ENCODE assay signal across 9 mouse cellular contexts in genomic region chr7:18948151-18948550, GRCm38 (mm10). TPM values are rescaled to one million over a fixed set of nuclear protein-coding genes. Genes with fewer than 3 reads are reported as not detected.
DNase-seq lines count a peak whose midpoint lies in the region; ATAC-seq and TF ChIP-seq lines count a peak whose summit lies in the region.
"Had no signal": no experiment of that assay in that cellular context is flagged by ENCODE, and none has a peak within 500 bp of the region (broad histone marks: within the 10 kb centered on the region; RNA-seq: fewer than 3 reads in every experiment).

No protein-coding gene starts in this region.

- H3K9me3 ChIP-seq in neural tube, embryonic 11.5 days (ENCODE audit: control insufficient read depth, low read length) = no peaks in the 10 kb centered on the region
- H3K9me3 ChIP-seq in lung, postnatal 0 days (ENCODE audit: low read length) = no peaks in the 10 kb centered on the region

- H3K4me3 ChIP-seq in neural tube, embryonic 11.5 days (ENCODE audit: low read depth, low read length) = no peak overlapping the region
- no peak overlapping the region for H3K4me3 ChIP-seq in lung, postnatal 0 days (ENCODE audit: low read depth, low read length)
- H3K4me3 ChIP-seq: erythroblast, embryonic 14.5 days had no signal

- DNase-seq in neural tube, embryonic 11.5 days (ENCODE audit: low spot score) = no peak
- no peak for DNase-seq in neural tube, embryonic 10.5 days (ENCODE audit: extremely low spot score, low spot score)
- peak; percentile 55 to 63 for DNase-seq in heart, postnatal 36 days
- peak; percentile 78 for DNase-seq in lung, postnatal 0 days (ENCODE audit: low spot score)
- DNase-seq in layer of hippocampus, postnatal 14 days (ENCODE audit: low spot score in 2 of 2) = no peak
- DNase-seq in left cerebral cortex, adult 18-20 months (ENCODE audit: low spot score in 2 of 2) = no peak
- DNase-seq in right cerebral cortex, postnatal 25 days = no peak

- intact Hi-C loops in heart, postnatal 36 days (cut with DNase I) = loop anchor here (2.0 kb wide), 1 partner anchor 21 kb away; no protein-coding TSS in a partner anchor

- peak; percentile 98 for TF ChIP-seq EP300 in lung, postnatal 0 days (IDR thresholded peaks at IDR 0.05)

- H3K27ac ChIP-seq in neural tube, embryonic 11.5 days (ENCODE audit: low read depth, low read length) = peak overlapping the region; percentile 84
- peak overlapping the region; percentile 79 for H3K27ac ChIP-seq in lung, postnatal 0 days (ENCODE audit: low read length)

- ATAC-seq in neural tube, embryonic 11.5 days (ENCODE audit: insufficient read depth, low FRiP score, low TSS enrichment) = no peak
- ATAC-seq in lung, postnatal 0 days = peak; percentile 96
- ATAC-seq in erythroblast, adult 5-6 weeks (replicated peaks; ENCODE audit: low FRiP score, poor library complexity, severe bottlenecking) = no peak

- H3K4me2 ChIP-seq in neural tube, embryonic 11.5 days (ENCODE audit: low read depth) = no peak overlapping the region
- no peak overlapping the region for H3K4me2 ChIP-seq in lung, postnatal 0 days (replicated peaks; ENCODE audit: low read depth, low read length)

- 50% methylated on average over 6 of the region's 6 CpGs for WGBS in neural tube, embryonic 11.5 days
- WGBS in lung, postnatal 0 days = 46% methylated on average over 6 of the region's 6 CpGs

- H3K36me3 ChIP-seq in neural tube, embryonic 11.5 days (ENCODE audit: control insufficient read depth, insufficient read depth, low read length) = peaks cover 3% of the 10 kb centered on the region
- no peaks in the 10 kb centered on the region for H3K36me3 ChIP-seq in lung, postnatal 0 days (ENCODE audit: insufficient read depth, low read length)

- no peak overlapping the region for H3K9ac ChIP-seq in neural tube, embryonic 11.5 days (ENCODE audit: low read length)
- H3K9ac ChIP-seq in lung, postnatal 0 days (replicated peaks; ENCODE audit: low read depth) = no peak overlapping the region

- no peak for TF ChIP-seq CTCF in lung, postnatal 0 days (IDR thresholded peaks at IDR 0.05)

- peaks cover 41% of the 10 kb centered on the region for H3K4me1 ChIP-seq in neural tube, embryonic 11.5 days (ENCODE audit: control insufficient read depth, insufficient read depth, low read length)
- no peaks in the 10 kb centered on the region for H3K4me1 ChIP-seq in lung, postnatal 0 days (ENCODE audit: insufficient read depth, low read depth, low read length)

- no peaks in the 10 kb centered on the region for H3K27me3 ChIP-seq in neural tube, embryonic 11.5 days (ENCODE audit: control insufficient read depth, insufficient read depth, low read length)
- no peaks in the 10 kb centered on the region for H3K27me3 ChIP-seq in lung, postnatal 0 days (replicated peaks; ENCODE audit: insufficient read depth, low read length)

RNA-seq across cellular contexts. Expression of gene Nova2, which starts 22.5 kb away (rescaled TPM):
- 8.2 and 10.0 TPM in 2 replicates for polyA plus RNA-seq in neural tube, embryonic 11.5 days (2014; fragmentation: Nextera tagmentation; extraction: Ambion mirVana)
- 1 to 10 TPM; 4.8 to 7.7 TPM for total RNA-seq in heart, postnatal 36 days (2021)
- 1.1 and 1.2 TPM in 2 replicates for polyA plus RNA-seq in lung, postnatal 0 days (2015; fragmentation: Nextera tagmentation; extraction: Ambion mirVana)
- total RNA-seq in erythroblast, adult 5-6 weeks (2015; ENCODE audit: low replicate concordance) = not detected in 2 replicates
- not detected in 2 replicates for total RNA-seq in erythroblast, adult 5-6 weeks (2017; ENCODE audit: low replicate concordance)
- 100 to 1,000 TPM in 1 of 2 experiments, 10 to 100 TPM in 1; 93.5 to 101 TPM for total RNA-seq in layer of hippocampus, postnatal 14 days (2021)
- 10 to 100 TPM; 69.9 to 70.1 TPM for total RNA-seq in left cerebral cortex, adult 18-20 months (2021)
- polyA plus RNA-seq: erythroblast, embryonic 14.5 days had no signal

RNA-seq across cellular contexts. Expression of gene Ccdc61, which starts 37.9 kb away (rescaled TPM):
- 25.5 and 26.2 TPM in 2 replicates for polyA plus RNA-seq in neural tube, embryonic 11.5 days (2014; fragmentation: Nextera tagmentation; extraction: Ambion mirVana)
- total RNA-seq in heart, postnatal 36 days (2021) = 10 to 100 TPM in 1 of 2 experiments, 1 to 10 TPM in 1; 7.7 to 11.0 TPM
- polyA plus RNA-seq in lung, postnatal 0 days (2015; fragmentation: Nextera tagmentation; extraction: Ambion mirVana) = 17.6 and 19.0 TPM in 2 replicates
- total RNA-seq in erythroblast, adult 5-6 weeks (2015; ENCODE audit: low replicate concordance) = 5.2 TPM in 1 of 2 replicates, not detected in the other
- total RNA-seq in erythroblast, adult 5-6 weeks (2017; ENCODE audit: low replicate concordance) = 5.8 and 16.9 TPM in 2 replicates
- 10 to 100 TPM; 11.0 to 12.8 TPM for total RNA-seq in layer of hippocampus, postnatal 14 days (2021)
- 10 to 100 TPM; 10.5 to 12.6 TPM for total RNA-seq in left cerebral cortex, adult 18-20 months (2021)

RNA-seq across cellular contexts. Expression of gene Nanos2, which starts 39.0 kb away (rescaled TPM):
- 0.29 TPM in 1 of 2 replicates, not detected in the other for polyA plus RNA-seq in neural tube, embryonic 11.5 days (2014; fragmentation: Nextera tagmentation; extraction: Ambion mirVana)
- not detected for total RNA-seq in heart, postnatal 36 days (2021)
- not detected in 2 replicates for polyA plus RNA-seq in lung, postnatal 0 days (2015; fragmentation: Nextera tagmentation; extraction: Ambion mirVana)
- not detected in 2 replicates for total RNA-seq in erythroblast, adult 5-6 weeks (2015; ENCODE audit: low replicate concordance)
- not detected in 2 replicates for total RNA-seq in erythroblast, adult 5-6 weeks (2017; ENCODE audit: low replicate concordance)
- 1 to 10 TPM in 1 of 2 experiments, under 1 TPM in 1; 0.48 to 1.3 TPM for total RNA-seq in layer of hippocampus, postnatal 14 days (2021)
- total RNA-seq in left cerebral cortex, adult 18-20 months (2021) = under 1 TPM; 0.40 to 0.49 TPM
- polyA plus RNA-seq: erythroblast, embryonic 14.5 days had no signal

RNA-seq across cellular contexts. Expression of gene Mypop, which starts 42.9 kb away (rescaled TPM):
- 4.4 and 4.7 TPM in 2 replicates for polyA plus RNA-seq in neural tube, embryonic 11.5 days (2014; fragmentation: Nextera tagmentation; extraction: Ambion mirVana)
- 1 to 10 TPM; 3.4 to 4.3 TPM for total RNA-seq in heart, postnatal 36 days (2021)
- polyA plus RNA-seq in lung, postnatal 0 days (2015; fragmentation: Nextera tagmentation; extraction: Ambion mirVana) = 2.3 and 2.6 TPM in 2 replicates
- total RNA-seq in erythroblast, adult 5-6 weeks (2015; ENCODE audit: low replicate concordance) = not detected in 2 replicates
- 0.43 TPM in 1 of 2 replicates, not detected in the other for total RNA-seq in erythroblast, adult 5-6 weeks (2017; ENCODE audit: low replicate concordance)
- total RNA-seq in layer of hippocampus, postnatal 14 days (2021) = 10 to 100 TPM; 35.6 to 40.5 TPM
- 10 to 100 TPM; 53.8 to 59.5 TPM for total RNA-seq in left cerebral cortex, adult 18-20 months (2021)

RNA-seq across cellular contexts. Expression of gene Irf2bp1, which starts 55.7 kb away (rescaled TPM):
- polyA plus RNA-seq in neural tube, embryonic 11.5 days (2014; fragmentation: Nextera tagmentation; extraction: Ambion mirVana) = 27.2 and 31.4 TPM in 2 replicates
- 10 to 100 TPM; 19.6 to 23.0 TPM for total RNA-seq in heart, postnatal 36 days (2021)
- polyA plus RNA-seq in lung, postnatal 0 days (2015; fragmentation: Nextera tagmentation; extraction: Ambion mirVana) = 11.7 and 12.2 TPM in 2 replicates
- 5.6 and 7.3 TPM in 2 replicates for total RNA-seq in erythroblast, adult 5-6 weeks (2015; ENCODE audit: low replicate concordance)
- 0.77 and 3.9 TPM in 2 replicates for total RNA-seq in erythroblast, adult 5-6 weeks (2017; ENCODE audit: low replicate concordance)
- total RNA-seq in layer of hippocampus, postnatal 14 days (2021) = 10 to 100 TPM; 43.7 to 44.5 TPM
- 10 to 100 TPM; 55.7 to 57.8 TPM for total RNA-seq in left cerebral cortex, adult 18-20 months (2021)

Comparison
In these comparisons a context has a peak if more than half of its experiments do, and no peak if none do; other contexts are left out.
1. DNase-seq: peak in heart, postnatal 36 days (2 of 2) and lung, postnatal 0 days (single experiment); none in neural tube, embryonic 11.5 days (single experiment), neural tube, embryonic 10.5 days (single experiment), layer of hippocampus, postnatal 14 days (0 of 2), left cerebral cortex, adult 18-20 months (0 of 2) and right cerebral cortex, postnatal 25 days (single experiment).
2. RNA of gene Nova2, which starts 22.5 kb away (total RNA-seq): 93.5 to 101 TPM in layer of hippocampus, postnatal 14 days and 69.9 to 70.1 TPM in left cerebral cortex, adult 18-20 months; 4.8 to 7.7 TPM in heart, postnatal 36 days and not detected in erythroblast, adult 5-6 weeks; every median in the first group is over 4 times any median in the second.